Mouse (Mus musculus) heart, adult 2 months (tissue): ENCODE data around the gene Mia. TPM values are rescaled to one million over a fixed set of nuclear protein-coding genes. Genes with fewer than 3 reads are reported as not detected.

ENCODE experiments used
- DNase-seq, 2 experiments: peaks; one replicate each; pipeline ENCODE4 v3.0.0; 2021
- H3K27ac ChIP-seq: fragments of 200-600 bp; 2 replicates; pipeline ENCODE4 v1.8.1; 2022
- H3K27me3 ChIP-seq: fragments of 200-500 bp; 2 replicates; pipeline ENCODE4 v1.6.1; 2012; ENCODE audit warnings: mild to moderate bottlenecking, low read length, inconsistent platforms, mixed read lengths; ENCODE audit not compliant: control insufficient read depth, insufficient read depth
- H3K36me3 ChIP-seq: fragments of 200-500 bp; 2 replicates; pipeline ENCODE4 v1.6.1; 2012; ENCODE audit warnings: low read length, inconsistent platforms; ENCODE audit not compliant: control insufficient read depth, insufficient read depth
- H3K4me1 ChIP-seq: fragments of 200-500 bp; 2 replicates; pipeline ENCODE4 v1.6.1; 2011; ENCODE audit warnings: low read length; ENCODE audit not compliant: control insufficient read depth, insufficient read depth
- H3K4me3 ChIP-seq: fragments of 200-600 bp; 2 replicates; pipeline ENCODE4 v1.8.1; 2022
- H3K79me2 ChIP-seq: fragments of 200-500 bp; replicated peaks from 2 replicates; pipeline ENCODE4 v1.6.1; 2012; ENCODE audit warnings: mild to moderate bottlenecking, inconsistent platforms, low read length, moderate library complexity, mixed read lengths; ENCODE audit not compliant: control insufficient read depth, insufficient read depth
- H3K9ac ChIP-seq: fragments of 200-500 bp; 2 replicates; pipeline ENCODE4 v1.6.1; 2012; ENCODE audit warnings: low read depth, mild to moderate bottlenecking, control low read depth, inconsistent platforms, low read length, mixed read lengths
- CTCF ChIP-seq: fragments of 200-600 bp; IDR thresholded peaks from 2 replicates; pipeline ENCODE4 v1.8.1; 2022; ENCODE audit warnings: antibody characterized with exemption, mild to moderate bottlenecking, moderate library complexity
- EP300 ChIP-seq: fragments of 200-500 bp; IDR thresholded peaks from 2 replicates; pipeline ENCODE4 v1.6.1; 2011; ENCODE audit warnings: low read depth, low read length, control low read depth; ENCODE audit not compliant: insufficient read depth
- POLR2A ChIP-seq: fragments of 200-500 bp; IDR thresholded peaks from 2 replicates; pipeline ENCODE4 v1.6.1; 2011; ENCODE audit warnings: mild to moderate bottlenecking, low read depth, low read length, control low read depth; ENCODE audit not compliant: insufficient read depth
- WGBS: fragments of 180-500 bp; shearing (Covaris S2); methylation state at CpG from one replicate; pipeline ENCODE4 v1.1.7; 2018; 5-methylcytosine and 5-hydroxymethylcytosine counted together
- intact Hi-C: fragments of 180-260 bp; cut with DNase I; formaldehyde crosslinking; loops from one replicate; pipeline ENCODE4 v1.15.1; 2025
- polyA plus RNA-seq: library from polyadenylated mRNA; depleted of rRNA; stranded (reverse); fragments of >200 nt; gene quantifications from 2 replicates; pipeline ENCODE4 v1.2.3, GENCODE M21; 2012
- total RNA-seq, 2 experiments: library from RNA; stranded (reverse); gene quantifications; 2 replicates each; pipeline ENCODE4 v1.2.3; 2021

The Mia gene
- total and polyA plus RNA-seq, 3 experiments, result 0.39 to 0.78 TPM; not detected in 1

DNA sequence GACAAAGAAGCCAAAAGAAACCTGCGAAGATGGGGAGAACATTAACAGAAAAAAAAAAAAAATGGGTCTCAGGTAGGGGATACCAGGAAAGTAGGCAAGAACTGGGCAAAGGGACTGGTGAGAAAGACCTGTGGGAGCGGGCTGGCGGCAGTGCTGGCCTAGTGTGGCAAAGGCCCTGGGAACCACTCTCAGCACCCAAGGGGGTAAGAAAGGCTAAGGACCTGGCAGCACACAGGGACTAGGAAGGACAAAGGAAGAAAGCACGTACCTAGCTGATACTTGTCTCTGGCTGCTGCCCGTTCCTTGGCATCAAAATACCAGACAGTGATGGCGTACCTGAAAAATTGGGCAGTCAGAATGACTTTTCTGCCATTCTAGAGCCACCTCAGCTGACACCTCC, 21.7 kb downstream of the Mia start:
- 96% methylated on average over 6 of the region's 6 CpGs for WGBS
- Histone ChIP-seq H3K36me3 (peaks cover 7% of the 10 kb centered on the region; the same call in 1 of the 2 replicates), H3K27me3 (no peaks in the 10 kb centered on the region), H3K9ac (no peak overlapping the region), H3K27ac (no peak overlapping the region), H3K4me1 (peaks cover 28% of the 10 kb centered on the region), H3K79me2 (no peaks in the 10 kb centered on the region), H3K4me3 (no peak overlapping the region)
- intact Hi-C loops, result loop anchor here (2.0 to 5.0 kb wide), 2 partner anchors 68 to 118 kb away; partner anchors contain the start of gene Itpkc
- TF ChIP-seq EP300, result no peak
- no peak for TF ChIP-seq POLR2A
- TF ChIP-seq CTCF, result no peak
- DNase-seq, result no peak

- peaks cover 3% of the 10 kb centered on the region; the same call in 1 of the 2 replicates for H3K36me3 ChIP-seq
- H3K9ac ChIP-seq, result no peak overlapping the region
- no peak for DNase-seq
- 80% methylated on average over 9 of the region's 9 CpGs for WGBS
- H3K4me1 ChIP-seq, result peaks cover 23% of the 10 kb centered on the region
- intact Hi-C loops, result loop anchor here (2.0 to 5.0 kb wide), 2 partner anchors 69 to 119 kb away; partner anchors contain the start of gene Itpkc
- TF ChIP-seq EP300 (no peak), POLR2A (no peak), CTCF (no peak)
- no peak overlapping the region for H3K4me3 ChIP-seq
- no peaks in the 10 kb centered on the region for H3K27me3 ChIP-seq
- no peak overlapping the region for H3K27ac ChIP-seq
- no peaks in the 10 kb centered on the region for H3K79me2 ChIP-seq
These were observed 22.8 kb downstream of the Mia start for GRCm38 (mm10) chr7:27158171-27158570.

GRCm38 (mm10) chr7:27156005-27156404, 25.0 kb downstream of the Mia start:
- peaks cover 3% of the 10 kb centered on the region; the same call in 1 of the 2 replicates for H3K36me3 ChIP-seq
- H3K79me2 ChIP-seq, result no peaks in the 10 kb centered on the region
- TF ChIP-seq EP300 (no peak), POLR2A (no peak), CTCF (no peak)
- no peak overlapping the region for H3K27ac ChIP-seq
- 75% methylated on average over 13 of the region's 13 CpGs for WGBS
- H3K4me3 ChIP-seq, result no peak overlapping the region
- peaks cover 12% of the 10 kb centered on the region for H3K4me1 ChIP-seq
- no peak for DNase-seq
- H3K27me3 ChIP-seq, result no peaks in the 10 kb centered on the region
- no peak overlapping the region for H3K9ac ChIP-seq
- intact Hi-C loops, result loop anchor here (5.0 kb wide), 1 partner anchor 71 kb away; the partner anchor contains the start of gene Itpkc

GRCm38 (mm10) chr7:27153205-27153764, 27.7 kb downstream of the Mia start, which contains the start of gene Cyp2t4:
Gene Cyp2t4 (plus strand): TSS chr7:27153714.
- Histone ChIP-seq H3K4me1 (peaks cover 3% of the 10 kb centered on the region), H3K79me2 (no peaks in the 10 kb centered on the region), H3K4me3 (no peak within 1 kb of the TSS), H3K27me3 (no peaks in the 10 kb centered on the region), H3K9ac (peak within 1 kb of the TSS; percentile 25; the same call in 1 of the 2 replicates), H3K36me3 (no peaks in the 10 kb centered on the region), H3K27ac (peak within 1 kb of the TSS; percentile 47)
- DNase-seq, result peak; percentile 62 to 64
- TF ChIP-seq CTCF, result no peak
- TF ChIP-seq EP300, result no peak
- no peak for TF ChIP-seq POLR2A
- intact Hi-C loops, result no loop called here
- WGBS, result 41% methylated on average over 10 of the region's 10 CpGs

DNA sequence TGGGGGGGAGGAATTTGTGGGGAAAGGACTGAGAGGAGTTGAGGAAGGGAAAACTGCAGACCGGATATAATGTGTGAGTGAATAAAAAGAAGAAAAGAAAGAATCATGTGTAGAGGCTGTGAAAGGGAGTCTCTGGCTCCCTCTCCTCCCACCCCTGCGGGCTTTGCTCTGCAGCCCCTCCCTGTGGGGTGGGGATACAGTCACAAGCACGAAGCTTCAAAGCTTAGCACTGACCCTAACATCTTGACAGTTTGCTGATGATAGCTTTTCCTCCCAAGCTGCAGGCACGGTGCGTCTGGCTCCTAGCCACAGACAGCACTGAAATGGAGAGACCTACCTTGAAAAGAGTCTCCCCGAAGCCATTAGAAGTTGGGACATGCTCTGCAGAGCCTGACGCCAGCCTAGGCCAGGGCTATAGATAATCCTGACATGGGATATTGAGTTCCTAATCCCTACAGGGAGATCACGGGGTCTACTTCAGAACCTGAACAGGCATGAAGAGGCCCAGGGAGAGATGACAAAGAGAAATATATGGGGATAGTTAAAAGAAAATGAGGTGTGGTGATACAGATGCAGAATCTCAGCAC, 44.5 kb downstream of the Mia start:
- Histone ChIP-seq H3K27ac (no peak overlapping the region), H3K4me1 (no peaks in the 10 kb centered on the region), H3K79me2 (no peaks in the 10 kb centered on the region), H3K4me3 (no peak overlapping the region), H3K9ac (no peak overlapping the region), H3K36me3 (no peaks in the 10 kb centered on the region), H3K27me3 (no peaks in the 10 kb centered on the region; the same call in 1 of the 2 replicates)
- WGBS, result 49% methylated on average over 8 of the region's 8 CpGs
- TF ChIP-seq EP300 (no peak), CTCF (no peak), POLR2A (no peak)
- intact Hi-C loops, result no loop called here
- DNase-seq, result no peak

DNA sequence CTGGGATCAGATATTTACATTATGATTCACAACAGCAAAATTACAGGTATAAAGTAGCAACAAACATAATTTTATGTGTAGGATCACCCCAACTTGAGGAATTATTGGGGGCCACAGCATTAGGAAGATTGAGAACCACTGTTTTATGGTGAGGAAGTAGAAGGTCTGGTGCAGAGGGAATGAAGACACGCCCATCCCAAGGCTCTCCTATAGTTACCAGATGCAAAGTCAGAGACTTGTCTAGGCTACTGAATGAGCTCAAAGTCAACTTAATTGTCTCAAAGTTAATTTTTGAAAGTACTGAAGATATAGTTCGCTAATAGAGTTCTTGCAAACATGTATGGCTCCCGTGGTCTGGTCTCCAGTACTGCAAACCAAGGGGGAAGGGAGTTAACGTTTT, 47.2 kb downstream of the Mia start:
- H3K79me2 ChIP-seq, result no peaks in the 10 kb centered on the region
- 76% methylated on average over 4 of the region's 4 CpGs for WGBS
- no peak for DNase-seq

More for the DNA sequence above, 47.2 kb downstream of the Mia start:
- no peak overlapping the region for H3K27ac ChIP-seq
- TF ChIP-seq EP300 (no peak), CTCF (no peak), POLR2A (no peak)
- H3K27me3 ChIP-seq, result no peaks in the 10 kb centered on the region; the same call in 1 of the 2 replicates
- no peak overlapping the region for H3K9ac ChIP-seq
- no peak overlapping the region for H3K4me3 ChIP-seq
- no peaks in the 10 kb centered on the region for H3K36me3 ChIP-seq
- intact Hi-C loops, result loop anchor here (2.0 to 5.0 kb wide), 3 partner anchors 143 to 554 kb away; partner anchors contain the start of gene Zfp607b
- no peaks in the 10 kb centered on the region for H3K4me1 ChIP-seq
